Mouse (Mus musculus): ENCODE measurements around the gene Chrm3. TPM values are rescaled to one million over a fixed set of nuclear protein-coding genes. Genes with fewer than 3 reads are reported as not detected.

Chrm3 gene
- total RNA-seq, 2 experiments from 2014 or later: 0.69 to 1.2 TPM

DNA sequence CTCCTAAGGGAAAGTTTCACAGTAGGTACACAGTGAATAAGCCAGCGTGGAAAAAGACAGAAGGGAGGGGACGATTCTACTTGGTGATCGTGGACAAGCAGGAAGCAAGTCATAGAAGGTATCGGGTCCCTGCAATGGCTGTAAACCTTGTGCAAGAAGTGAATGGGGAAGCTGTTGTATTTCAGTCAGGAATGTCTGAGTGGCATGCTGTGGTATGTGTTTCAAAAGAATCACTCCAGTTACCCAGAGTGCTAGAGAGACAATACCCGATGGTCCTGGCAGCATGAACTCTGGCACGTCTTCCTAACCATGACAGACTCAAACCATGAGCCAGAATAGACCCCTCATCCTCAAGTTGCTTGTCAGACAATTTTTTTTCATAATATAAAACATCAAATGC lies 375.0 kb downstream of the Chrm3 start:
- DNase-seq: no peak

DNA sequence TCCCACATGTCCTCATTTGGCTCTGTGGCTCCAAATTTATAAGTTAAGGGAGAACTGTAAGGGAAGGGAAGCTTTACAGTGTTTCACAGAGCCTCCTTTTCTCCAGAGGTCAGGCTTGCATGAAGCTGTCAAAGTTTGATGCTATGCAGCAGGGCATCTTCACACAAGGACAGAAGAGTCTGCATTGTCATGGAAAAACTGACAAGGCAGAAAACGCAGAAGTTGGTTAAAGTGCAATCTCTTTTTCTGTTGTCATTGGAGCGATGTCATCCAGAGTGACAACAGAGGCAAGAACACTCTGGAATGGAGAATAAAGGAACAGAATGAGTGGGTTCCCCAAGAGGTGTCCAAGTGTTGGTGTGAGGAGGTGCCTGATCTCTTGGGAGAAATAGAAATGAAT lies 377.4 kb downstream of the Chrm3 start:
- DNase-seq: no peak

DNA sequence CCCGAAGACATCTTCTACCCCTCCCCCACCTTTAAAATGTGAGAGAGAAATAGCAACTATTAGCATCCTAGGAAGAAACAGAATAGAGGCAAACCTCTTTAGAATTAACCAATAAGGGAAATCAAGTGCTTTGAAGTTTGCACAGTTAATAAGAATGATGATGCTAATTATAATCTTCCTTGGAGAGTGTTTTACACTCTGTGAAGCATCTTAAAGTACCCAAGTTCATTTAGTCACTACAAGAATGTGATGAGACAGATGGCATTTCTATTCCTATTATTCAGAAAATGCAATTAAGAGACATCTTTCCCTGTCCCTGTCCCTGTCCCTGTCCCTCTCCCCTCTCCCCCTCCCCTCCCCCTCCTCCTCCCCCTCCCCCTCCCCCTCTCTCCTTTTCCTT lies 382.9 kb downstream of the Chrm3 start:
- no peak for DNase-seq

DNA sequence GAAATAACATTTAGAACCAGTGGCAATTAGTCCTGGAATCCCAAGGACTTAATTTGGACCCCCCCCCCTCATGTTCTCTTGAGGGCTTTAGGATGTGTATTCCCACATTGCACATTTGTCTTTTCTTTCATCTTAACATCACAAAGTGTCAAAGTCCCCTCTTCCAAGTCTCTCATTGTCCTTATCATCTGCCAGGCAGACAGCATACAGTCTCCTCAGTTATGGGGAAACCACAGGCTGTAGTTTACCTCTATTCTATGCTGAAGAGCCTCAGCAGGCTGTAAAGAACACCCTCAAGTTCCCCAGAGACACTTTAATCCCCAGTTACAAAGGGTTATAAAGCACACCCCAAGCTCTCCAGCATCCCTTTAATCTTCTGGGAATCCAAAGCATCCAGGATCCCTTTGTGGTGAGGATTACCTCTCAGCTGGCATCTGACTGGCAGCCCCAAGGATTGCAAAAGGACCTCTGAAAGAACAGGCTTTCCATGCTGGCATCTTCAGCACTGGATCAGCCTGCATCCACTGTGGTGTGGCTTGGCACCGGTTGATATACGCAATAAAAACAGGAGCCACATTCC lies 386.8 kb downstream of the Chrm3 start:
- no peak for DNase-seq

DNA sequence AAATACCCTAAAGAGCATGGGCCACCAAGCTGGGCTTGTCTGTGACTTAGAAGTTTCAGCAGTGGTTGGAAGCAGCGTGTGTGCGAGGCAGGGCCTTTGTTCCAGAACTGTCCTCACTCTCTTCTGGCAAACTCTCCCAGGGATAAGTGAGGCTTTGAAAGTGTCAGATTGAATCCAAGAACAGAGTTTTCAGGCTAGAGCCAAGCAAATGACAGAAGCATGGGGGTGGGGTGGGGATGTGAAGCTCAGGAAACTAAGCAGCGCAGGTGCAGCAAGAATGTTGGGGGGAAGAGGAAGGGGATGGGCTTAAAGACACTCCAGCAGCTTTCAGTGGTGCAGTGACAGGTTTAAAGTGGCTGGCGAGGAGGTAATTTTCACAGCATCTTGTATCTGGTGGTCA lies 388.8 kb downstream of the Chrm3 start:
- no peak for DNase-seq

DNA sequence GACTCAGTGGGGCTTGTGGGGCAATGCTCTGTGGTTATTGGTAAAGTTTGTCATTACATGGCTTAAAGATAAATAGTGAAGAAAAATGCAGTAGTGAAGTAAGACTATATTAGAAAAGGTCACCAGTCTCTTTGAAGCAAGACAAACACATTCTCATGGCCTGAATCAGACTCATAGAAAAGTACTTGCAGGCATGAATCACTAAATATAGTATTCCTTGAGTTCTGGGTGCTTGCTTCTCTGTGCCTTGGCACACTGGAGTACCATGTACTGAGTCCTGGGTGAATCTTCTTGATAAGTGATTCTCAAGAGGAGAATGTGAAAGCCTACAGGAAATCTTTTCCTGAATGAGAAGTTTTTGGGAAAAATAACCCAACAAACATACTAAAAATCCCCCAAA lies 408.0 kb downstream of the Chrm3 start:
- DNase-seq: no peak

DNA sequence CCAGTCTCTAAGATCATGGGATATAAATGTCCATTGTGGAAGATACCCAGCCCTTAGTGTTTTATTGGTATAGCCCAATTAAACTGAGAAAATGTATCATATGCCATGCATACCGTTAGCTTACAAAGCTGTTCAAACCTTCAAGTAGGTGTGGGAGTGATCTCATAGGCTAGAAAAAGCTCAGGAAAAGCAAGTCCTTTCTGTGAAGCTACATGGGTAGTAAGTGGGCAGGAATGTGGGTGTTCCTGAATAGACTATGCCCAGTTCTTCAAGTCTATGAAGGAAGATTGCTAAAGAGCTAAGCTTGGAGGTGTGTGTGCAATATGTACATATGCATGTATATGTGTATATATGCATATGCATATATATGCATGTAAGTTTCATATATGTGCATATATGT lies 409.3 kb downstream of the Chrm3 start:
- no peak for DNase-seq

DNA sequence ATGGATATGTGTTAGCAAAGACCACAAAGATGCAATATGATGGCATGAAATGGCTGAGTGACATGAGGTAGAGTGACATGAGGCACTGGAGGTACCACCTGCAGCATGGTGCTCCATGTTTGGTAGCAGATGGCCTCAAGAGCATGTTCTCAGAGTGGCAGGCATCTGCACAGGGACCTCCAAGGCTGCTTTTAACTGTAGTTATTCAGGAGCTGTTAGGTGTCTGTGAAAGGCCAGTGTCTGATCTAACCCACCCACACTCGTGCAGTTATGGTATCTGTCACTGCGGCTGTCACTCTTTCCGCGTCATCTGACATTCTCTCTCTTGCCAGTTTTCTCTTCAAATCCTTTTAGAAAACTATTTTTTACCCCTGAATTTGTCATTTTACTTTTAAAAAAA lies 411.6 kb downstream of the Chrm3 start:
- DNase-seq: no peak

DNA sequence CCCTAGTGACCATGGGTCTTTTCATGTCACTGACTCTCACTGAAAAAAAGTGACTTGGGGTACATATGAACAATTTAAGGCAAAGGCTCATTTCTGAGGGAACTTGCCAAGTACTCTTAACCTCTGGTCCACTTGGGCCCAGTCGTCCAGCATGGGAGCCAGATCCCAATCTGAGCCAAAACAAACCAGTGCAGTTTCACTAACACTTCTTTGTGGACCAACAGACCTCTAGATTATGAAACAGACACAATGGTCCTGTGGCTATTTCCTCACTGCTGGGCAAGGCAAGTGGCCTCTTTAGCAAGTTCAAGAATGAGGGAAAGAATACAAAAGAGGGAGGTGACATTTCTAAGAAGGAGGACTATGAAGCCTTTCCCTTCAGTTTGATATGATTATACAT lies 420.5 kb downstream of the Chrm3 start:
- peak; percentile 35 to 57 for DNase-seq

DNA sequence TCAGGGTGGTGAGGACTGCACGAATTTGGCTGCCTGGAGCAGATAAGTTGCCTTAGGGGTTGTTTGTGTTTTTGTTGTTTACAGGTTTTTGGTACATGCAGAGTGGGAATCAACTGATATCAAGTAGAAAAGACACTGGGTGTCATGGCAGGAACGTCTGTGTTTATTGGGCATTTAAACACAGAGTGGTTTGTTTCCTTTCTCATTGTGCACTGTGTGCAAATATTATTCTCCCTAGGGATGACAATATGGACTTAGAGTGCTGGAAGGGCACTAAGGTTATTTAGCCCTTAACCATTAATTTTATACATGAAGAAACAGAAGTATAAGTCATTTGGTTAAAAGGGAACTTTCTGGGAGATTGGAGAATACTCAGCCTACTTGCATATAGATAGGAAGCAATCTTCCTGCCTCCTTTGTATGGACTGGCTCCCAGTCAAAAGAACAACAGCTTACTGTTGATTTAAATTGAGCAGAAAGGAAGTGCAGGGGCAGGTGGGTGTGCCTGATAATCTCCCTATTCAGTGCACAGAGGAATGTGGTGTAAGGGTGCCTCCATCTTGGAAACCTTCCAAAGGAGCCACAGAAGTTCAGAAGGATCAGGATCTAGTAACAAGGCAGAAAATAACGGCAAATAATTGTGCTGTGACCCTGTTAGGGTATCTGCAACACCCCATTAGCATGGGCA lies 421.7 kb downstream of the Chrm3 start:
- peak; percentile 7 to 41 for DNase-seq

DNA sequence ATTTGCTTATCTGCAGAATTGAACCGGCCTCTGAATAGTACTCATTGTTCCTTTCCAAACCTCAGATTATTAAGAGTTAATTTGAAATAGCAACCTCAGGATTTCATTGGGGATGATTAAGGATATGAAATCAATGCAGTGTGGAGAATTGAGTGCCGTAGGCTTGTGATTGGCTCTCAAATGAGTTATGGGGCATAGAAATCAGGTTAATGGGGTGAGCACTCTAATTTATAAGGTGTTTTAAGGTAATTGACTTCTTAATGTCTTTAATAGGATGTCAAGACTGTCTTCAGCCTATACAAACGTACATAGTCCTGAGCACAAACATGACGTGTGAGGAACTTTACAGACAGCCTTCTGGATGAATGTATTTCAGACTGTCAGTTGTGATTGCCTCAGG lies 427.9 kb downstream of the Chrm3 start:
- no peak for DNase-seq

DNA sequence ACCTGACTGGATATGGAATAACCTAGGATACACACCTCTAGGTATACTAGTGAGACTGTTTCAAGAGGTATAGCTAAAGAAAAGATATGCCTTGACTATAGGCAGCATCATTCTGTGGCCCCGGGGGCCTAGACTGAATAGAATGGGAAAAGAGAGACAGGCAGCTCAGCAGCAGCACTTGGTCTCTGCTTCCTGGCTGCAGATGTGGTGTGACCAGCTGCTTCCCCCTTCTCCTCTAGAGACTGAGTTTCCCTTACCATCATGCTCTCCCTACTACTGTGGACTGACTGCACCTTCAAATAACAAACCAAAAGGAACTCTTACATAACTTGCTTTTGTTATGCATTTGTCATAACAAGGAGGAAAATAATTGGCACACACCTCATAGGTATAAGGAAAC lies 430.0 kb downstream of the Chrm3 start:
- no peak for DNase-seq

DNA sequence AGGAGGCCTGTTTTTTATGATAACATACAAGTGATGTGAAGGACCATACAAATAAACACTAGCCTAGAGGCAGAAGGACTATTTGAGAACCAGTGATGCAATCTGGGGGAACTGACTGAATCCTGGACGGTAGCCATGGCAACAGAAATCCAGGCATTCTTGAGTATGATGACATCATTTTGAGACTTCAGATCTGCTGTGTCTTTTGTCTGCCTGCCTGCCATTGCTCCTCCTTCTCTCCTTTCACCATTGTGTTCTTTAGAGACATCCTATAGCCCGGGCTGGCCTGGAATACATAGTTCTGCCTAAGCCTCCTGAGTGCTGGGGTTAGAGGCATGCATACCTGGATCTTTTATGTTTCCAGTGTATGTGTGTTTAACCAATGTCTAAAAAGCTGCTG lies 430.7 kb downstream of the Chrm3 start:
- peak; percentile 9 to 21 for DNase-seq

DNA sequence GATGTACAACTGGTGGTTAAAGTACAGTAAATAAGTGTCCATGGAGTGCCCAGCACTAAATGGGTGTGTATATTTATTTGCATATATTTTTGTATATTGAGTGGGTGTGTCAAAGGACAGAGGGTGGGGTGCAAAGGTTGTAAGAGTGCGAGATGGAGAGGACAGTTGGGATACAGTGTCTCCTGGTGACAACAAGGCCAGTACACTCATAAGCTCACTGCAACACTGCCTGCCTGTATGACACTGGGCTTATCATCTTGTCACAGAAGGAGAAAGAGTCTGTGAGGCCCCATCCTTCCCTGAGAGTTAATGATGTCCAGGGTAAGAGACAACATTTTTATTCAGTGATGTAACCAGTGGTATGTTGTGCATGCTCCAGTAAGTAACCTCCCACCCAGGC lies 439.5 kb downstream of the Chrm3 start:
- DNase-seq: no peak

DNA sequence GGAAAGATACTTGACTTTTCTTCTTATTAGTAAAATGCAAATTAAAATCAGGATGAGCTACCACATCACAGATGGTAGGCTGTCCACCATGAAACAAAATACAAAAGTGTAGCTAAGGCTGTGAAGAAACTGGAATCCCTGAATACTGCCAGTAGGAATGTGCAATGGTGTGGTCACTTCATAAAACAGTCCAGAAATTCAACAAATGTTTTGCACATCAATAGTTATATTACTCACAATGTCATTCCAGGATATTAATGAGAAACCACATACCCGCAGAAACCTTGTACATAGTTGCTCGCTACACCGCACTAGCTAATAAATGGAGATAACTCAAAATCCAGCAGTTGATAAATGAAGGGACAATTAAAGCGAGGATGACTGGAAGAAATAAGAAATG lies 447.9 kb downstream of the Chrm3 start:
- no peak for DNase-seq

DNA sequence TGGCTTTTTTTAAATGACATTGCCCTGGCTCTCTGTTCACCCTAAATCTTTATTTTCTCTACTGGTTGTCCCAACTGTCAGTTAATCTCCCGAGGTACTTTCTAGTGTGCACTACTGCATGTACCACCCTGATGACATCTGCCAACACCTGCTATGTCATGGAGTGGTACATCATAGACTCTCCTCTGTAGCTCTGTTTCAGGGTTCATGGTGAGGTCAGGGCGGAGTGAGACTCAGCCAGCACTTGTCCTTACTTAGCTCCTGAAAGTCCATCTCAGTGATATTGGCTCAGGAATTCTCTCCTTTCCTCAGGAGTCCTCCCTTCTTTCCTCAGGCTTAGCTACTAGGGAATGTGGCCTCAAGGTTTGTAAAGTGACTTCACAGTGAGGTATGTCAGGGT lies 451.9 kb downstream of the Chrm3 start:
- no peak for DNase-seq

DNA sequence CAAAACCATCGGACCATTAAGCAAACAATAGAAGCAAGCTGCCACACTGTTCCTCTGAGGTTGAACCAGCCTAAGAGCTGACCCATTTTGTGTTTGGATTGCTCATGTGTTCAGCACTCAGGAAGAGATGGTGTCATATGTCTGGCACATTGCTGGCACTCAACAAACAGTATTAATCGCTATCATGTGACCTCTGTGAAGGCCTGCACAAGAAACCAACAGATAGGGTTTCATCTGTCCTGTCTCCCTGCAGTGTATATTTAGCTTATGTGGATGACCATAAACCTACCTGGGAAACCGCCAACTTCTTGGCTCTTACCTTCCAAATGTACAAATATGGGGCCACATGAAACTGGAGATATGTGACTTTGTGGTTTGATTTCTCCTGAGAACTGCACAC lies 453.4 kb downstream of the Chrm3 start:
- peak in 1 of 2 experiments; percentile 22 for DNase-seq

DNA sequence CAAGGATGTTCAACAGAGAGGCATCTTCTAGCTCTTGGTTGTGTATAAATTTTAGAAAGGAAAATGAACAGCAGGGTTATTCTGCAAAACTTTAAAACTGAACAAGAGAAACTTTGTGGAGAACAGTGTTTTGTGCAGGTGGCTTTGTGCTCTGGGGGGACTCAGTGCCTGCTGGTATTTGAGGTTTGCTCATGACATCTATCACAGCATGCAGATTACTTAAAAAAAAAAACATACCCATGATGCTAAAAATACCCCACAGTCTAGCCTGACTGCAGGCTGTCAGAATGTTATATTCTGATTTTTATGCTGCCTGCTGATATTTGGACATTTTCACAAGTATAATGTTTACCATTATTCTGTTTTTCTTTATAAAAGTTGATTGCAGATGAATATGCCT lies 456.2 kb downstream of the Chrm3 start:
- DNase-seq: no peak

DNA sequence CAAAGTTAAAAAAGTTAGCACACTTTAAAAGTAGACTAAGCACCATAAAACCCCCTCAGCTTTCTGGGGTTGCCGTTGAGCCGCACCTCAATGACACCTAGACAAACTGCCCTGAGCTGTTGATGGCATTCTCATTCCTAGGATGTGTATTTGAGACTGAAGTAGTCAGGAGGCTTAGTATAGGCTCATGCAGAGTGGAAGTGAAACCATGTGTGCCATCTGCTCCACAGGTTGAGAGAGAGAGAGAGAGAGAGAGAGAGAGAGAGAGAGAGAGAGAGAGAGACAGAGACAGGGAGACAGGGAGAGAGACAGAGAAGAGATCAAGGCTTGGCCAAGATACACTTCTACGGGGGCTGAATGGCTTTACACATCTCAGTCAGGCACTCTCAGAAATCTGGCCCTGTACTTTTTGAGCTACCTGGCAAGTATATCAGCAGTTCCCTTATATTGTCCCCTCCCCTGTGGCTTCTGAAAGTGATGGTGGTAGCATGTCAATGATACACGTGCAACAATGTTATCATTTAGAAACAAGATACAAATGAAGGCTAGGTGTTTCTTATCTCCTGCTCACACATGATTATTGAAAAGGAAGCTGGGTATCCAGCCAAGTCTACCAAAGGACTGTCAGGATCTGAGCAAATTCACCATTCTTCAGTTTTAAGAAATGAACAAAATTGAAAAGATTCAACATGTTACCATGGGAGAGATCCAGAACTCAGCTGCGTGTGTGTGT lies 459.8 kb downstream of the Chrm3 start:
- DNase-seq: no peak

DNA sequence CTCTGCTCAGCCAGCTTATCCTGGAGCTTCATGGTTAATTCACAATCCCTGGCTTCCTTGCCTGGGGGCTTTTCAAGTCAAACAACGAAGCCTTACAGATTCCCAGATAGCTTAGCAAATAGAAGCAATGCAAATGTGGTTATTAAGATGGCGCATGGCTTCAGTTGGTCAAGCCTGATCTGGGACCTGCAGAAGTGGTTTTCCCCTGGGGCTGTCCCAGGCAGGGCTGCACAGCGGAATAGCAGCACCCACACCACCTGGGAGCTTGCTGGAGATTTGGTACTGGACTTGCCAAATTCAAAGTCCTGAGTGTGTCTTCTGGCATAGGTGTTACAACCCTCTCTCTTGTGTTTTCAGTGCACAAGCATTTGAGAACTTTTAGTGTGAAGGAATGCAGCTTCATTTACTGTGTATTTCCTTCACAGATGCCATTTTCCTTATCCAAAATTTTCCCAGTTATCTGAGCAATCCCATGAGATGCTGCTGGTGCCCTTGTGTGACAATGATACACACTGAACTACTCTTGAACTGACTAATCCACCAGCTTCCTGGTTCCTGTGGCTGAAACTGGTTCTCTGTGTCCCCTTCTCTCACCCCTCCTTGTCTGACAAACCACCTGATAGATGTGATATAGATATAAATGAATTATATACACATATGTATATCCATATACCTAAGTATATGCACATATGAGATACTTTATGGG lies 461.8 kb downstream of the Chrm3 start:
- no peak for DNase-seq

DNA sequence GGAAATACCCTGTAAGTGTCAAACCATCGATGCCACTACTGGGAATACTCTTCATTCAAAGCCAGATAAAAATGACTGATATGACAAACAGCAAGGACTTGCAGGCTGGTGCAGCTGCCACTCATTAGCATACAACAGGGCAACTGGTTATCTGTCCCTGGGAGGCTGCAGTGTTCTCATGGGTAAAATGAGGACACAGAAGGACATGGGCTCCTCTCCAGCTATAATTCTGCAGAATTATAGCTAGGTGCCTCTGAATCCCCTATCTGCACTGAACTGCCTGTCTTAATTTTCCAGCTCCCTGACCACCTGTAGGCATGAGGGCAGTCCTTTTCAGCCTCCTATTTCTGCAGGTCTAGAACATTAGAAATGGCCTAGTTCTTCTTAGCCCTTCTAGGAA lies 463.4 kb downstream of the Chrm3 start:
- DNase-seq: no peak

DNA sequence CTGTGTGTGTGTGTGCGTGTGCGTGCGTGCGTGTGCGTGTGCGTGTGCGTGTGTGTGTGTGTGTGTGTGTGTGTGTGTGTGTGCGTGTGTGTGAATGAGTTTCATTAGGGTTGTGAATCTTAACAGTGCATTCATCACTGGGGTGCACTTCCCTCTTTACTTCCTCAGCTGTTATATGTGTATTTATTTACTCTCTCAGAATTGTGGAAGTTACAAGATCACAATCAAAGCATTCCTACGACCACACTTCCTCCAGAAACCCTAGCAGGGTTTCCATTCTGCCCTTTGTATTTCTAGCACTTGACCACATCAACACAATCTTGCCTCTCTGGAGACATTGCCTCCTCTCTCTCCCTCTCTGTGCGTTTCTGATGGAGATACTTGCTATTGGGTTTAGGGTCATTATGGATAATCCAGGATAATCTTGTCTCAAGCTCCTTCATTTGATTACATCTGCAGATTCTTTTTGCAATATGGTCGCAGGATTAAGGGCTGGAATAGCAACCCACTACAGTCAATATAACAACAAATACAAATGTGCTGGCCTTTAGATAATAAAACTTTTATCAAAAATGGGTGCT lies 465.5 kb downstream of the Chrm3 start:
- no peak for DNase-seq

DNA sequence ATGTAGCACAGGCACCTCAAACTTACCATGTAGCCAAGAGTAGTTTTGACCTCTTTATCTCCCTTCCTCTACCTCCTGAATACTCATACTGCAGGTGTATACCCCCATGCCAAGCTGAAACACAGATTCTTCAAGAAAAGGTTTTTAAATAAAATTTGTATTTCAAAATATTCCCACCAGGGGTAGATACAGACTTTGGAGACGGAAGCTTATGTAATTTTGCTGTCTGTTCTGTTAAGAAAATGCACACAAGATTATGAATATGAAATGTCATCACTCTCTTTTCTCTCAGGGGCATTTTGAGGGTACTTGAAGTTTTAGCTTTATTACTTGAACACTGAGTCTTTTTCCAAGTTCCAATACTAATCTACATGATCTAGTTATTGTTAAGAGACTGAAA lies 469.6 kb downstream of the Chrm3 start:
- DNase-seq: no peak
